Mouse (Mus musculus): ENCODE data around the gene Gm49398. TPM values are rescaled to one million over a fixed set of nuclear protein-coding genes. Genes with fewer than 3 reads are reported as not detected.

Gene Gm49398
- total RNA-seq (2021) = not detected
- long read RNA-seq, experiment 1 = 0 reads
- long read RNA-seq, experiment 2 = 0 reads

GRCm38 (mm10) chr13:61288739-61289138 lies at the start of gene Gm49398:
Gm49398 (minus strand) TSS chr13:61288839.
- DNase-seq (ENCODE audit: low spot score in 2 of 2) = no peak
- intact Hi-C loops (cut with DNase I) = no loop called here

GRCm38 (mm10) chr13:61255258-61255657 lies 33.4 kb downstream of the Gm49398 start, which contains the start of gene Cts8:
Cts8 (minus strand) TSS chr13:61255358.
- intact Hi-C loops (cut with DNase I) = no loop called here
- DNase-seq (ENCODE audit: low spot score in 2 of 2) = no peak

DNA sequence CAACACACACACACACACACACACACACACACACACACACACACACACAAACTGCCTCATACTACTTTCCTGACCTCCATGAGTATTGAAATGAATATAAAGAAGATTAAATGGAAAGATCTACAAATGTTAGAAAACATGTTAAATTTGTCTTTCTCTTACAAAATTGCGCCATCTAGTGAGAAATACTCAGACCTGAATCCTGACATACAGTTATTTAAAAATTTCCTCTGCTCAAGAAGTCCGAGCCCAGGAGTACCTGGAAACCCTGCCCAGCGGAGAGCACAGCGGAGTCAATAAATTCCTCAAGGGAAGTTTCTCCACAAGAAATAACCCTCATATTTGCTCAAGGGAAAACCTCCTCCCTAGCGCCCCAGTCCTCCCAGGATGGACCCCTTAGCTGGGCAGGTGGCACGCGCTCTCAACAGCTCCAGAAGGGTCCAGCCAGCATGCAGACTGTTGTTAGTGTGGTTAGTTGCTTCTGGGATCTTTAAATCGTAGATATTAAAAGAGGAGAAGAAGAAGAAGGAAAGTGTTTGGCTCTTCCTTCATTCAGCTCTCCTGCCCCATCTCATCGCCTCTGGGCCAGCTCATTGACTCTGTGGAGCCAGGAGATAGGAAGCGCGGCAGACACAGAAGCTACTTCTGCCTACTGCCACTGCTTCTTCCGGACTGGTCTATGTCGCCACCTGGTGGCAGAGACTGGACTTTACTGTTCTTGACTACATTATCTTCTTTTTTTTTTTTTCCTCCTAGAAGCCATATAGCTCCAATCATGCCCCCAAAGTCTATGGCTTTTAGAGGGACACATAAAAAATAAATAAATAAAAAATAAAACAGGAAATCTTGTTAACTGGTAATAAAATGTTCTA lies 47.3 kb downstream of the Gm49398 start:
- intact Hi-C loops (cut with DNase I) = loop anchor here (5.0 kb wide), 1 partner anchor 484 kb away; no protein-coding TSS in a partner anchor
- peak; percentile 27 to 41 for DNase-seq (ENCODE audit: low spot score in 2 of 2)

DNA sequence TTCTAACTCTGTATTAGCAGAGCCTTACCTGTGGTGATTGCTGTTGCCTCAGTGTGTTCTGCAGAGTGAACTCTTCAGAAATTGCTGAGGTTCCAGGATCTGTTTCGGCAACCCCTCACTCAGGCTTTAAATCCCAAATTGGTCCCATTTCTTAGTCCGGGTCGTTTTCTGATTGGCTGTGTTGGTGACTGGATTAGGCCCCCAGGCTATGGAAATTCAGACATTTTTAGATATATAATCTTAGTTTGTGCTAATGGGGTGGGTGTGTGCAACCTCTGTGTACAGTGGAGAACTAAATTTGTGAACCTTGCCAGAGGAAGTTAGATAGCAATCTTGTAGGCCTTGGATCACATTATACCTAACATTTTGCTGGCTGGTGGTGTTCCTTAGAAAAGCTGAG lies 85.3 kb downstream of the Gm49398 start, which contains the start of gene Cts6:
Gene Cts6 (minus strand): TSS at position 101 of the 400 bp plus-strand sequence.
- intact Hi-C loops (cut with DNase I) = no loop called here
- DNase-seq (ENCODE audit: low spot score in 2 of 2) = no peak

Small RNA genes within 50 kb of the gene (microRNA-seq; reads per million reads assigned to microRNA genes)
- gene Gm27704 = 0 reads per million in 2 experiments

Other genes starting within 250 kb of the Gm49398 start
- not detected for gene Ctsq, start 248.2 kb downstream of the Gm49398 start, total RNA-seq (2021)
- gene Ctsr, start 124.6 kb downstream of the Gm49398 start, total RNA-seq (2021) = not detected
- not detected for gene Cts6, start 85.4 kb downstream of the Gm49398 start, total RNA-seq (2021)
- gene Cts8, start 33.5 kb downstream of the Gm49398 start, total RNA-seq (2021) = not detected
- gene Cts7, start 69.4 kb upstream of the Gm49398 start, total RNA-seq (2021) = not detected

Measured in left cerebral cortex, postnatal 14 days (tissue).